In the genomic region with DNA sequence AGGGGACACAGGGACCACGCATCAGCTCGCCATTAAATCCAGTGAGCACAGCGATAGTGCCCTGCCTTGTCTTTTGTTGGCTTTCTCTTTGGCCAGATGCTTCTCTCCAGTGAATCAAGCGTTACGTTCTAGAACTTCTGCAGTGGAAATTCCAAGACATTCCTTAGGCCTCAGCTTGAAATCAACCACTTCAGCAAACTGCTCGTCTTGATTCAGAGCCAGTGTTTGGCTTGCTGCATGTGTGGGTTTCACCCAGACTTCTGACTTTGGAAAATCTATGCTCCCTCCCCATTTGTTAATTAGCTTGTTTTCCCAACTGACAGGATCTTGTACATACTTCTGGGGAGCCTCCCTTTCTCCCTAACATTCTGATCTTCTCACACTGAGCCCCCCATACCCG, we compare ENCODE assay signal across 7 mouse cellular contexts. TPM values are rescaled to one million over a fixed set of nuclear protein-coding genes. Genes with fewer than 3 reads are reported as not detected.
DNase-seq lines count a peak whose midpoint lies in the region; ATAC-seq and TF ChIP-seq lines count a peak whose summit lies in the region.

No protein-coding gene starts in this region.

- peaks cover 9% of the 10 kb centered on the region; the same call in 1 of the 2 replicates for H3K36me3 ChIP-seq in kidney, postnatal 0 days (ENCODE audit: insufficient read depth, low read length)
- H3K36me3 ChIP-seq in kidney, embryonic 16.5 days (ENCODE audit: insufficient read depth, low read length) = peaks cover 48% of the 10 kb centered on the region
- H3K36me3 ChIP-seq in lung, postnatal 0 days (ENCODE audit: insufficient read depth, low read length) = peaks cover 14% of the 10 kb centered on the region; the same call in 1 of the 2 replicates
- H3K36me3 ChIP-seq in hindbrain, embryonic 16.5 days (ENCODE audit: control insufficient read depth, insufficient read depth, low read length) = peaks cover 5% of the 10 kb centered on the region
- peaks cover 14% of the 10 kb centered on the region for H3K36me3 ChIP-seq in thymus, adult 2 months (ENCODE audit: control insufficient read depth, insufficient read depth, low read length)

- H3K9me3 ChIP-seq in kidney, postnatal 0 days (replicated peaks; ENCODE audit: low read length) = no peaks in the 10 kb centered on the region
- no peaks in the 10 kb centered on the region for H3K9me3 ChIP-seq in kidney, embryonic 16.5 days (ENCODE audit: low read length)
- H3K9me3 ChIP-seq in lung, postnatal 0 days (ENCODE audit: low read length) = no peaks in the 10 kb centered on the region
- no peaks in the 10 kb centered on the region for H3K9me3 ChIP-seq in hindbrain, embryonic 16.5 days (ENCODE audit: control insufficient read depth, low read length)

- no peak overlapping the region for H3K4me2 ChIP-seq in kidney, postnatal 0 days (ENCODE audit: low read length)
- H3K4me2 ChIP-seq in kidney, embryonic 16.5 days (replicated peaks; ENCODE audit: low read depth, low read length) = no peak overlapping the region
- no peak overlapping the region for H3K4me2 ChIP-seq in lung, postnatal 0 days (replicated peaks; ENCODE audit: low read depth, low read length)
- no peak overlapping the region for H3K4me2 ChIP-seq in hindbrain, embryonic 16.5 days (ENCODE audit: low read length)

- no peak for TF ChIP-seq POLR2A in bone marrow macrophage, adult 2 months (IDR thresholded peaks at IDR 0.05; ENCODE audit: borderline replicate concordance, low read depth, low read length)
- no peak for TF ChIP-seq POLR2A in embryonic fibroblast, embryonic 13.5 days (IDR thresholded peaks at IDR 0.05; ENCODE audit: low read depth, low read length)
- TF ChIP-seq POLR2A in thymus, adult 2 months (IDR thresholded peaks at IDR 0.05; ENCODE audit: control insufficient read depth, extremely low read depth, insufficient read depth, low read length, poor library complexity) = no peak

- no peak overlapping the region for H3K4me3 ChIP-seq in kidney, postnatal 0 days (replicated peaks; ENCODE audit: low read depth, low read length)
- no peak overlapping the region for H3K4me3 ChIP-seq in kidney, embryonic 16.5 days (ENCODE audit: low read length)
- H3K4me3 ChIP-seq in bone marrow macrophage, adult 2 months (ENCODE audit: insufficient read depth, low read length) = no peak overlapping the region
- no peak overlapping the region for H3K4me3 ChIP-seq in embryonic fibroblast, embryonic 13.5 days (ENCODE audit: insufficient read depth, low read length)
- H3K4me3 ChIP-seq in lung, postnatal 0 days (ENCODE audit: low read depth, low read length) = no peak overlapping the region
- no peak overlapping the region for H3K4me3 ChIP-seq in hindbrain, embryonic 16.5 days (ENCODE audit: low read length)
- no peak overlapping the region for H3K4me3 ChIP-seq in thymus, adult 2 months (ENCODE audit: control insufficient read depth, insufficient read depth, low read length)

- peak; percentile 53 for DNase-seq in kidney, postnatal 0 days (ENCODE audit: low spot score)
- peak; percentile 85 for DNase-seq in lung, postnatal 0 days (ENCODE audit: low spot score)
- no peak for DNase-seq in thymus, adult 2 months

- WGBS in kidney, postnatal 0 days = 76% methylated on average over 7 of the region's 7 CpGs
- WGBS in kidney, embryonic 16.5 days = 80% methylated on average over 7 of the region's 7 CpGs
- 46% methylated on average over 7 of the region's 7 CpGs for WGBS in lung, postnatal 0 days
- WGBS in hindbrain, embryonic 16.5 days = 84% methylated on average over 7 of the region's 7 CpGs
- WGBS in thymus, adult 2 months = 96% methylated on average over 7 of the region's 7 CpGs

- peaks cover 3% of the 10 kb centered on the region; the same call in 1 of the 2 replicates for H3K4me1 ChIP-seq in kidney, postnatal 0 days (replicated peaks; ENCODE audit: insufficient read depth, low read length)
- H3K4me1 ChIP-seq in kidney, embryonic 16.5 days (ENCODE audit: insufficient read depth, low read length) = no peaks in the 10 kb centered on the region
- peaks cover 50% of the 10 kb centered on the region for H3K4me1 ChIP-seq in bone marrow macrophage, adult 2 months (ENCODE audit: control insufficient read depth, insufficient read depth, low read length)
- peaks cover 23% of the 10 kb centered on the region for H3K4me1 ChIP-seq in embryonic fibroblast, embryonic 13.5 days (ENCODE audit: control insufficient read depth, insufficient read depth, low read length)
- peaks cover 16% of the 10 kb centered on the region; the same call in 1 of the 2 replicates for H3K4me1 ChIP-seq in lung, postnatal 0 days (ENCODE audit: insufficient read depth, low read depth, low read length)
- no peaks in the 10 kb centered on the region for H3K4me1 ChIP-seq in hindbrain, embryonic 16.5 days (ENCODE audit: control insufficient read depth, insufficient read depth, low read depth, low read length)
- 0 out of 2 replicates have a peak, but pooled peaks cover 2% of the 10 kb centered on the region for H3K4me1 ChIP-seq in thymus, adult 2 months (replicated peaks; ENCODE audit: control insufficient read depth, insufficient read depth, low read length)

- no peak for ATAC-seq in kidney, postnatal 0 days (replicated peaks; ENCODE audit: low FRiP score, low read depth)
- ATAC-seq in kidney, embryonic 16.5 days (ENCODE audit: low FRiP score, low TSS enrichment) = no peak
- ATAC-seq in lung, postnatal 0 days = peak; percentile 59
- no peak for ATAC-seq in hindbrain, embryonic 16.5 days

- H3K27me3 ChIP-seq in kidney, postnatal 0 days (ENCODE audit: insufficient read depth, low read length) = no peaks in the 10 kb centered on the region
- H3K27me3 ChIP-seq in kidney, embryonic 16.5 days (ENCODE audit: insufficient read depth, low read length) = no peaks in the 10 kb centered on the region
- no peaks in the 10 kb centered on the region for H3K27me3 ChIP-seq in lung, postnatal 0 days (replicated peaks; ENCODE audit: insufficient read depth, low read length)
- no peaks in the 10 kb centered on the region for H3K27me3 ChIP-seq in hindbrain, embryonic 16.5 days (replicated peaks; ENCODE audit: control insufficient read depth, insufficient read depth, low read length)
- H3K27me3 ChIP-seq in thymus, adult 2 months (ENCODE audit: control insufficient read depth, insufficient read depth, low read length) = no peaks in the 10 kb centered on the region

- TF ChIP-seq EP300 in lung, postnatal 0 days (IDR thresholded peaks at IDR 0.05) = no peak

- no peak for TF ChIP-seq CTCF in kidney, postnatal 0 days (IDR thresholded peaks at IDR 0.05; ENCODE audit: low read depth)
- no peak for TF ChIP-seq CTCF in bone marrow macrophage, adult 2 months (IDR thresholded peaks at IDR 0.05; ENCODE audit: low read depth, low read length)
- no peak for TF ChIP-seq CTCF in embryonic fibroblast, embryonic 13.5 days (IDR thresholded peaks at IDR 0.05; ENCODE audit: borderline replicate concordance, insufficient read depth, low read length)
- TF ChIP-seq CTCF in lung, postnatal 0 days (IDR thresholded peaks at IDR 0.05) = no peak
- no peak for TF ChIP-seq CTCF in thymus, adult 2 months (IDR thresholded peaks at IDR 0.05; ENCODE audit: borderline replicate concordance, control insufficient read depth, extremely low read depth, insufficient read depth, low read length, poor library complexity)

- no peak overlapping the region for H3K27ac ChIP-seq in kidney, postnatal 0 days
- H3K27ac ChIP-seq in kidney, embryonic 16.5 days (ENCODE audit: low read length) = no peak overlapping the region; the same call in 1 of the 2 replicates
- peak overlapping the region; percentile 26 for H3K27ac ChIP-seq in bone marrow macrophage, adult 2 months (ENCODE audit: insufficient read depth, low read depth, low read length)
- peak overlapping the region; percentile 83 for H3K27ac ChIP-seq in embryonic fibroblast, embryonic 13.5 days (ENCODE audit: insufficient read depth, low read length)
- peak overlapping the region; percentile 38; the same call in 1 of the 2 replicates for H3K27ac ChIP-seq in lung, postnatal 0 days (ENCODE audit: low read length)
- no peak overlapping the region for H3K27ac ChIP-seq in hindbrain, embryonic 16.5 days (ENCODE audit: low read depth, low read length)
- H3K27ac ChIP-seq in thymus, adult 2 months (ENCODE audit: control insufficient read depth, insufficient read depth, low read length) = no peak overlapping the region

- no peak overlapping the region for H3K9ac ChIP-seq in kidney, postnatal 0 days (ENCODE audit: low read depth, low read length)
- H3K9ac ChIP-seq in kidney, embryonic 16.5 days (replicated peaks; ENCODE audit: low read length) = no peak overlapping the region
- no peak overlapping the region for H3K9ac ChIP-seq in lung, postnatal 0 days (replicated peaks; ENCODE audit: low read depth)
- no peak overlapping the region for H3K9ac ChIP-seq in hindbrain, embryonic 16.5 days (ENCODE audit: low read depth, low read length)

RNA-seq across cellular contexts. Expression of a gene that starts 16.6 kb away (rescaled TPM):
- 840 and 861 TPM in 2 replicates for polyA plus RNA-seq in kidney, postnatal 0 days (2015; fragmentation: Nextera tagmentation; extraction: Ambion mirVana)
- polyA plus RNA-seq in kidney, embryonic 16.5 days (2015; fragmentation: Nextera tagmentation; extraction: Ambion mirVana) = 645 and 709 TPM in 2 replicates
- 327 and 351 TPM in 2 replicates for polyA plus RNA-seq in bone marrow macrophage, adult 2 months (2012; ENCODE audit: insufficient read depth, insufficient read length, missing spikeins)
- 653 and 674 TPM in 2 replicates for polyA plus RNA-seq in embryonic fibroblast, embryonic 13.5 days (2011; ENCODE audit: insufficient read length, low read depth, missing spikeins)
- 837 and 926 TPM in 2 replicates for polyA plus RNA-seq in lung, postnatal 0 days (2015; fragmentation: Nextera tagmentation; extraction: Ambion mirVana)
- polyA plus RNA-seq in hindbrain, embryonic 16.5 days (2015; fragmentation: Nextera tagmentation; extraction: Ambion mirVana) = 574 and 619 TPM in 2 replicates
- polyA plus RNA-seq in thymus, adult 2 months (2012; rRNA removed) = 113 and 129 TPM in 2 replicates

RNA-seq across cellular contexts. Expression of a gene that starts 16.8 kb away (rescaled TPM):
- polyA plus RNA-seq in kidney, postnatal 0 days (2015; fragmentation: Nextera tagmentation; extraction: Ambion mirVana) = 9.7 and 10.4 TPM in 2 replicates
- polyA plus RNA-seq in kidney, embryonic 16.5 days (2015; fragmentation: Nextera tagmentation; extraction: Ambion mirVana) = 10.2 and 11.3 TPM in 2 replicates
- 27.7 and 31.0 TPM in 2 replicates for polyA plus RNA-seq in bone marrow macrophage, adult 2 months (2012; ENCODE audit: insufficient read depth, insufficient read length, missing spikeins)
- polyA plus RNA-seq in embryonic fibroblast, embryonic 13.5 days (2011; ENCODE audit: insufficient read length, low read depth, missing spikeins) = 75.7 and 83.7 TPM in 2 replicates
- polyA plus RNA-seq in lung, postnatal 0 days (2015; fragmentation: Nextera tagmentation; extraction: Ambion mirVana) = 25.1 and 29.3 TPM in 2 replicates
- 12.1 and 12.3 TPM in 2 replicates for polyA plus RNA-seq in hindbrain, embryonic 16.5 days (2015; fragmentation: Nextera tagmentation; extraction: Ambion mirVana)
- 7.8 and 8.2 TPM in 2 replicates for polyA plus RNA-seq in thymus, adult 2 months (2012; rRNA removed)

Comparison
In these comparisons a context has a peak if more than half of its experiments do, and no peak if none do; other contexts are left out.
1. H3K27ac ChIP-seq: peak in bone marrow macrophage, adult 2 months (single experiment), embryonic fibroblast, embryonic 13.5 days (single experiment) and lung, postnatal 0 days (single experiment); none in kidney, postnatal 0 days (single experiment), kidney, embryonic 16.5 days (single experiment), hindbrain, embryonic 16.5 days (single experiment) and thymus, adult 2 months (single experiment).